Mouse (Mus musculus) central nervous system, embryonic 18 days (tissue): ENCODE data around the gene Acsf2. TPM values are rescaled to one million over a fixed set of nuclear protein-coding genes. Genes with fewer than 3 reads are reported as not detected.

Experiments used
- polyA plus RNA-seq: library from polyadenylated mRNA; depleted of rRNA; stranded (reverse); fragments of >200 nt; gene quantifications from 2 replicates; pipeline ENCODE4 v1.2.3, GENCODE M21; 2012; rRNA removed

The Acsf2 gene
- polyA plus RNA-seq = 5.3 and 5.5 TPM in 2 replicates

DNA sequence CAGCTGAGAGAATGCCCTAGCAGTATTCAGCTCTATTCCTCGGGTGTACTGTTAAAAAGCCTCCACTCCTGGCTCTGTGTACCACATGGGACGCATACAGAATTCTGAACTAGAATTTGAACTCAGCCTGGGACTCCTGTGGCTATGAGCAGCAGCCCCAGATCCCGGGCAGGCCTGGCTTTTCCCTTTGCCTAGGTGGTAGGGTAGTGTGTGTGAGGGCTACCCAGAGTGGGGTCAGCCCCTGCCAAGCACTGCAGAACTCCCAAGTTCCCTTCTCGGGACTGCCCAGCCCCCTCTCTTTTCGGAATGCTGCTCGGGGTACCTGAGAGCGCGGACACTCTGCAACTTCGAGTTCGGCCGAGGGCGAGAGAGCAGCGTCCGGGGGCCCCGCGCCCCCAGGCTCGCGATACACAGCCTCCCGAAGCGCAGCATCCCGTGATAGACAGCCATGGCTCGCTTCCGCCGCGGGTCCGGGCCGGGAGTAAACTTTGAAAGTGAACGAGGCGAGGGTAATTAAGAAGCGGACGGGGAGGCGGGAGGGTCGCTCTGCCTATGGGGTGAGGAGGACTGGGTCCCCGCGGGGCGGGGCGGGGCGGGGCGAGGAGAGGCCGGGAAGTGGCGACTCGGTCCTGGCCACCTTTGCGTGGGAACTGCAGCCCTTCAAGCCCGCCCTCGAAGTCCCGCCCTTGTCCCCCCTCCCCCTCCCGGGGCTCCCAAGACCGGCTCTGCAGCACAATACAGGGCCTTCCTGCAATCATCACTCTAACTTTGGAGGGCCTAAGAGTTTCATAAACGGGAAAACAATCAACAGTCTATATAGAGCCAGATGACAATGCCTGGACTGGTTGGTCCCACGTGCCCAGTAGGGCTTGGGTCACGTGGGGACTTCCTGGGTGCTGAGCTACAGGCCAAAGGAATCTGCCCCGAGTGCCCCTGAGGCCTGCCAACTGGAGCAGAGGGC lies at the start of gene Acsf2:
Acsf2 (minus strand) TSS at position 551 of the 961 bp plus-strand sequence.

DNA sequence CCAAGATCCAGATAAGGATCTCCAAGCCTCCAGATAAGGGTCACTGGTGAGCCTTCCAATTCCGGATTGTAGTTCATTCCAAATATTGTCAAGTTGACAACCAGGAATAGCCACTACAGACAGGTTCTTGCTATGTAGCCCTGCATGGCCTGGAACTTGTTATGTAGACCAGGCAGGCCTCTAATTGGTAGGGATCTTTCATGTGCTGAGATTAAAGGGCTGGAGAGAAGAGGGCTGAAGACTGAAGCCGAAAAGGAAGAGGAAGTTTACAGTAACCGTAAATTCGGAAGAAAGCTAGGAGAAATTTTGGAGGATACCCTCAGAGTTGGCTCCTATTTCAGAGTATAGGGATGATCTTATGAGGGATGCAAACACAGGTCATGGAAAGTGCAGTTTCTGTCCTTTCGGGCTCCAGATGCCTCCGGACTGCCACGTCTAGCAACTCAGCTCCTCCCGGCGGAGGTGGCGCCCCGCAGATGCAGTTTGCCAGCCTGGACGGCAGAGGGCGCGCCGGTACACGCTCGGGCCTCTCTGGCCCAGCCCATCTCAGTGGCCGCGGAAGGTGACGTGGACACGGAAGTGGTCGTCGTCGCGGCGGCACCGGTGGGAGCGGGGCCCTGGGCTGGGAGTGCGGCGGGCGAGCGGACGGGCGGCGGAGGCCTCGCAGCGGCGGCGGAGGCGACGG lies 27.7 kb upstream of the Acsf2 start, which contains the start of gene Lrrc59:
Lrrc59 (plus strand) TSS at position 569 of the 685 bp plus-strand sequence.

DNA sequence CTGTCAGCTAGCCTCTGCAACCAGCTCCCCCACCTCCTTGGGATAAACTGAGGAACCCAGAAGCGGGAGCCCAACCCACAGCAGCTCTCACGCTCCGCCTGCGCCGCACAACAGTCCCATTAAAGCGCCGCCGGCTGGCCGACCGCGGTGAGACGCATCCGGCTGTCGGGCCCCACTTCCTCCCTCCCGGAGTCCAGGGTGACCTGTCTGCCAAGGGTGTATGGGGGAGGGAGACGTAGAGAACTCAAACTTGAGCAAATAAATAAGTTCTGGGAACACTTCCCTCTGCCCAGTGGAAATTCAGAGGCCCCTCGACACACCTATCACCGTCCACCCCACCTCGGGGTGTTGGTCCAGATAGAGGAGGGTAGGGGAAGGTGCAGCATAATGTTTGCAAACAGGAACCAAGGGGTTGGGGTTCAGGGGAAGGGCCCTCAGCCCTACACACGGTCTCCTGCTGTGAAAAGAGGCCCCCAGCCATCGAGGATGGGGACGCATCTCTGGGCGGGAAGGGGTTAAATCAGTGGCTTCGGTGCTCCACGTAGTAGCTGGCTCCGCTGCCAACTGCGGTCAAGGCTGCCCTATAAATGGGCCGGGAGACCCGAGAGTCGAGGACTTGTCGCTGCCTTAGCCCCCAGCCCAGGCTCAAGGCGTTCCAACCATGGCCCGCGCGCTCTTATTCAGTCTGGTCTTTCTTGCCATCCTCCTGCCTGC lies 37.1 kb downstream of the Acsf2 start, which contains the start of gene Chad:
Chad (plus strand) TSS at position 611 of the 714 bp plus-strand sequence.

DNA sequence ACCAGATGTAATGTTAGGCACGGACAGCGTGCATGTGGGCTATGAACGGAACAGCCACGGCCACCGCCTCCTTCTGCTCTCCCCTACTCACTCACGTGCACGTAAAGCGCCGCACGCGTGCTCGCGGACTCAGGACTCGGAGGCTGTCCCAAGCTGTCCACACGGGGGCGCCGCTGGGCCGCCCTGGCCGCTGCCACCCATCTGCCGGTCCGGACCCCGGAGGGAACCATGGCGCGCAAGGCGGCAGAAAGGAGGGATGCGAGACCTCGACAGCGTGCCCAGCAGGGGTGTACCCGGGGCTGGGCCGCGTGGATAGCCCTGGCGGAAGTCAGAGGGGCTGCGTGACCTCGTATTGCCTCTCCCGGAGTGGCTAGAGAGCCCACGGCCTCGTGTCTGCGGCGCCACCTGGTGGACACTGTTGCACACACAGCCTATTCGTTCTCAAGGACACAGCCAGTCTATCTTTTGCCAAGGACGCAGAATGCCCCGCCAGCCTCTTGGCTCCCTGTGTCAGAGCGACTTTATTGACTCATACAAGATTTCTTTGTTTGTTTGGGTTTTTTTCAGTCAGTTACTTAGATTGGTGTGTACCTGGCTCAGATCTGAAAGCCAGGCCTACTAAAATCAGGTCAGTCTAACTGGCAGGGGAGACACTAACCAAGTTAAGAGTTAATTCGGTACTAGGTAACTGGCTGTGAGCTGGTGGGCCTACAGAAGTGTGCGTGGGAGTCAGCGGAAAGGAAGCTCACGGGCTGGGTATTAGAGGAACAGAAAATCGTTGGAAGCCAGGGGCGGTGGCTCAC lies 52.6 kb downstream of the Acsf2 start, which contains the start of gene Rsad1:
Rsad1 (minus strand) TSS at position 368 of the 803 bp plus-strand sequence.

DNA sequence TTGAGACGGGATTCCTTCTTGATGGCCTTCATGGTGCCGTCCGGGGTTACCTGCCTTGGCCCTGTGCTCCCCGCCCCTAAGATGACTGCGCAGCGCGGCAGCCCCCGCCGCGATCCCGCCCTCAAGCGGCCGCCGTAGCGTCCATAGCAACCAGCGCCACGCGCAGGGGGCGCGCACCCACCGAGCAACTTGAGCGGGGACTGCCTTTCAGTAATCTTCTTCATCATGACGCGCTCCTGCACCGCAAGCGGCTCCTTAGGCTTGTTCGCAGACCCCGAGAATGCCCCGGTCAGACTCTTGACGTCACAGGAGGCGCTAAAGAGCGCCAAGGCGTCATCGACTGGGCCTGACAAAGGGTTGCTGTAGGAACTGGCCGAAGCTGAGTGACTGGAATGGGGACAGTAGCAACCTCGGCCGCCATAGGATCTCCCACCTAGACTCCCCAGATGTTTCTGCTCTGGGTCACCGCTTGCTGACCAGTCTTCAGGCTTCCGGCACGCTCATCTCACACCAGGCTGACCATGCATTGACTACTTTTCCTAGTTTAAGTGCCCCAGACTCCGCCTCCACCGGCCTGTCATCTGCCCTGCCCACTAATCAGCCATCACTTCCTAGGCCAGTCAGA lies 80.3 kb downstream of the Acsf2 start, which contains the start of gene Mycbpap:
Mycbpap (minus strand) TSS at position 524 of the 625 bp plus-strand sequence.

Other genes starting within 250 kb of the Acsf2 start
- gene Abcc3, start 208.9 kb downstream of the Acsf2 start, polyA plus RNA-seq = 0.62 and 0.66 TPM in 2 replicates
- 192 and 209 TPM in 2 replicates for gene Cacna1g, start 127.7 kb downstream of the Acsf2 start, polyA plus RNA-seq
- gene Spata20, start 115.7 kb downstream of the Acsf2 start, polyA plus RNA-seq = 1.7 and 2.1 TPM in 2 replicates
- 1.4 and 2.4 TPM in 2 replicates for gene Epn3, start 101.9 kb downstream of the Acsf2 start, polyA plus RNA-seq
- 1.7 and 2.4 TPM in 2 replicates for gene Mycbpap, start 80.1 kb downstream of the Acsf2 start, polyA plus RNA-seq
- 12.9 and 14.9 TPM in 2 replicates for gene Rsad1, start 52.6 kb downstream of the Acsf2 start, polyA plus RNA-seq
- 0.19 and 0.43 TPM in 2 replicates for gene Chad, start 36.8 kb downstream of the Acsf2 start, polyA plus RNA-seq
- gene Lrrc59, start 27.9 kb upstream of the Acsf2 start, polyA plus RNA-seq = 86.6 and 89.4 TPM in 2 replicates
- gene Mrpl27, start 51.9 kb upstream of the Acsf2 start, polyA plus RNA-seq = 111 and 113 TPM in 2 replicates
- gene Eme1, start 52.1 kb upstream of the Acsf2 start, polyA plus RNA-seq = 2.9 and 3.0 TPM in 2 replicates
- 16.9 and 17.6 TPM in 2 replicates for gene Xylt2, start 75.6 kb upstream of the Acsf2 start, polyA plus RNA-seq
- 0.08 TPM in 1 of 2 replicates, not detected in the other for gene Gm11541, start 102.6 kb upstream of the Acsf2 start, polyA plus RNA-seq
- 0.04 and 0.12 TPM in 2 replicates for gene Cdc34b, start 139.9 kb upstream of the Acsf2 start, polyA plus RNA-seq
- 0.04 TPM in 1 of 2 replicates, not detected in the other for gene Tmem92, start 180.8 kb upstream of the Acsf2 start, polyA plus RNA-seq